Mouse (Mus musculus) heart, embryonic 15.5 days (tissue): ENCODE measurements around the gene Dhx35. TPM values are rescaled to one million over a fixed set of nuclear protein-coding genes. Genes with fewer than 3 reads are reported as not detected.

Experiments used
- ATAC-seq: fragments of 200-750 bp; cut with Nextera tagmentation; replicated peaks from 2 replicates; pipeline ENCODE4 v1.8.0; 2017; ENCODE audit warnings: low read depth, moderate TSS enrichment; ENCODE audit not compliant: insufficient number of reproducible peaks, insufficient read depth, low FRiP score
- H3K27ac ChIP-seq: fragments of 300-500 bp; sonication (generic); 2 replicates; pipeline ENCODE4 v1.5.1; 2015; ENCODE audit warnings: mild to moderate bottlenecking, inconsistent platforms
- H3K27me3 ChIP-seq: fragments of 300-500 bp; sonication (generic); 2 replicates; pipeline ENCODE4 v1.6.1; 2015; ENCODE audit warnings: inconsistent platforms
- H3K36me3 ChIP-seq: fragments of 300-500 bp; sonication (generic); 2 replicates; pipeline ENCODE4 v1.6.1; 2015; ENCODE audit warnings: mild to moderate bottlenecking, inconsistent platforms
- H3K4me1 ChIP-seq: fragments of 300-500 bp; sonication (generic); replicated peaks from 2 replicates; pipeline ENCODE4 v1.6.1; 2015; ENCODE audit warnings: inconsistent platforms
- H3K4me2 ChIP-seq: fragments of 300-500 bp; sonication (generic); 2 replicates; pipeline ENCODE4 v1.6.1; 2015; ENCODE audit warnings: inconsistent platforms, mild to moderate bottlenecking, moderate library complexity
- H3K4me3 ChIP-seq: fragments of 300-500 bp; sonication (generic); 2 replicates; pipeline ENCODE4 v1.5.1; 2015; ENCODE audit warnings: mild to moderate bottlenecking, inconsistent platforms
- H3K9ac ChIP-seq: fragments of 300-500 bp; sonication (generic); 2 replicates; pipeline ENCODE4 v1.6.1; 2015; ENCODE audit warnings: mild to moderate bottlenecking, inconsistent platforms
- H3K9me3 ChIP-seq: fragments of 300-500 bp; sonication (generic); replicated peaks from 2 replicates; pipeline ENCODE4 v1.6.1; 2016; ENCODE audit warnings: inconsistent platforms
- WGBS: fragments of 180-500 bp; shearing (Covaris S2); methylation state at CpG from one replicate; pipeline ENCODE4 v1.1.7; 2015; ENCODE audit warnings: mixed read lengths; 5-methylcytosine and 5-hydroxymethylcytosine counted together
- polyA plus RNA-seq: library from polyadenylated mRNA; unstranded; fragments of >200 nt; fragmentation: Nextera tagmentation; extraction: Ambion mirVana; gene quantifications from 2 replicates; pipeline ENCODE4 v1.2.1, GENCODE M21; 2015

Gene Dhx35
- polyA plus RNA-seq, 1 experiment from 2014 or later: 11.8 TPM

- Histone ChIP-seq H3K9ac (no peak overlapping the region), H3K4me1 (peaks cover 78% of the 10 kb centered on the region), H3K4me2 (no peak overlapping the region), H3K4me3 (no peak overlapping the region), H3K36me3 (no peaks in the 10 kb centered on the region), H3K9me3 (no peaks in the 10 kb centered on the region), H3K27ac (no peak overlapping the region), H3K27me3 (no peaks in the 10 kb centered on the region)
- ATAC-seq: no peak
- 62% methylated on average over 13 of the region's 13 CpGs for WGBS
Measured at GRCm38 (mm10) chr2:158772808-158773207, 21.8 kb upstream of the Dhx35 start.

- Histone ChIP-seq H3K27ac (peak overlapping the region; percentile 21), H3K4me2 (peak overlapping the region; percentile 25; the same call in 1 of the 2 replicates), H3K27me3 (no peaks in the 10 kb centered on the region), H3K4me3 (no peak overlapping the region), H3K9me3 (no peaks in the 10 kb centered on the region), H3K4me1 (peaks cover 75% of the 10 kb centered on the region), H3K9ac (no peak overlapping the region), H3K36me3 (0 out of 2 replicates have a peak, but pooled peaks cover 2% of the 10 kb centered on the region)
- no peak for ATAC-seq
- WGBS: 32% methylated on average over 8 of the region's 8 CpGs
Measured at GRCm38 (mm10) chr2:158774886-158775285, 19.7 kb upstream of the Dhx35 start.

GRCm38 (mm10) chr2:158776716-158777115 is 17.9 kb upstream of the Dhx35 start:
- no peak overlapping the region for H3K4me2 ChIP-seq
- no peak overlapping the region for H3K27ac ChIP-seq
- no peak overlapping the region for H3K4me3 ChIP-seq
- no peak overlapping the region for H3K9ac ChIP-seq
- ATAC-seq: no peak
- WGBS: 80% methylated on average over 4 of the region's 4 CpGs
- H3K27me3 ChIP-seq: no peaks in the 10 kb centered on the region
- no peaks in the 10 kb centered on the region for H3K9me3 ChIP-seq
- H3K36me3 ChIP-seq: peaks cover 19% of the 10 kb centered on the region
- peaks cover 57% of the 10 kb centered on the region for H3K4me1 ChIP-seq

- WGBS: 23% methylated on average over 6 of the region's 6 CpGs
- Histone ChIP-seq H3K36me3 (peaks cover 21% of the 10 kb centered on the region), H3K9ac (no peak overlapping the region; the same call in 1 of the 2 replicates), H3K9me3 (no peaks in the 10 kb centered on the region), H3K27me3 (no peaks in the 10 kb centered on the region), H3K4me3 (no peak overlapping the region), H3K4me1 (peaks cover 49% of the 10 kb centered on the region), H3K27ac (peak overlapping the region; percentile 14; the same call in 1 of the 2 replicates), H3K4me2 (no peak overlapping the region)
- ATAC-seq: no peak
Measured at GRCm38 (mm10) chr2:158777490-158777889, 17.1 kb upstream of the Dhx35 start.

GRCm38 (mm10) chr2:158778349-158778748 is 16.3 kb upstream of the Dhx35 start:
- H3K27me3 ChIP-seq: no peaks in the 10 kb centered on the region
- no peaks in the 10 kb centered on the region for H3K9me3 ChIP-seq
- ATAC-seq: no peak
- WGBS: 49% methylated on average over 7 of the region's 7 CpGs
- peaks cover 44% of the 10 kb centered on the region for H3K4me1 ChIP-seq
- H3K4me3 ChIP-seq: no peak overlapping the region
- H3K9ac ChIP-seq: no peak overlapping the region
- H3K36me3 ChIP-seq: peaks cover 26% of the 10 kb centered on the region
- H3K4me2 ChIP-seq: no peak overlapping the region
- H3K27ac ChIP-seq: no peak overlapping the region

- Histone ChIP-seq H3K27ac (no peak overlapping the region), H3K4me1 (peaks cover 27% of the 10 kb centered on the region), H3K36me3 (peaks cover 52% of the 10 kb centered on the region), H3K9ac (no peak overlapping the region), H3K4me2 (no peak overlapping the region), H3K4me3 (no peak overlapping the region), H3K27me3 (no peaks in the 10 kb centered on the region), H3K9me3 (no peaks in the 10 kb centered on the region)
- WGBS: 94% methylated on average over 7 of the region's 7 CpGs
- ATAC-seq: no peak
Measured at GRCm38 (mm10) chr2:158781126-158781525, 13.5 kb upstream of the Dhx35 start.

- H3K9ac ChIP-seq: no peak overlapping the region
- H3K36me3 ChIP-seq: peaks cover 38% of the 10 kb centered on the region
- H3K27ac ChIP-seq: no peak overlapping the region
- H3K4me3 ChIP-seq: no peak overlapping the region
- H3K9me3 ChIP-seq: no peaks in the 10 kb centered on the region
- no peak for ATAC-seq
- 76% methylated on average over 14 of the region's 14 CpGs for WGBS
- no peaks in the 10 kb centered on the region for H3K27me3 ChIP-seq
- H3K4me1 ChIP-seq: no peaks in the 10 kb centered on the region; the same call in 1 of the 2 replicates
- no peak overlapping the region for H3K4me2 ChIP-seq
Measured at GRCm38 (mm10) chr2:158786927-158787795, 7.4 kb upstream of the Dhx35 start.

- WGBS: 10% methylated on average over 15 of the region's 15 CpGs
Measured at GRCm38 (mm10) chr2:158795043-158795442, 436 bp downstream of the Dhx35 start.

GRCm38 (mm10) chr2:158795875-158796274 is 1.3 kb downstream of the Dhx35 start:
- Histone ChIP-seq H3K4me1 (peaks cover 20% of the 10 kb centered on the region), H3K27ac (no peak overlapping the region), H3K9ac (no peak overlapping the region), H3K27me3 (no peaks in the 10 kb centered on the region), H3K4me2 (no peak overlapping the region), H3K36me3 (peaks cover 3% of the 10 kb centered on the region; the same call in 1 of the 2 replicates), H3K4me3 (no peak overlapping the region), H3K9me3 (no peaks in the 10 kb centered on the region)
- 89% methylated on average over 2 of the region's 2 CpGs for WGBS
- no peak for ATAC-seq

More at GRCm38 (mm10) chr2:158795043-158795442, 436 bp downstream of the Dhx35 start:
- Histone ChIP-seq H3K4me1 (peaks cover 20% of the 10 kb centered on the region), H3K4me2 (peak overlapping the region; percentile 85), H3K27ac (peak overlapping the region; percentile 86), H3K27me3 (no peaks in the 10 kb centered on the region), H3K9me3 (no peaks in the 10 kb centered on the region), H3K4me3 (peak overlapping the region; percentile 94), H3K36me3 (peaks cover 3% of the 10 kb centered on the region; the same call in 1 of the 2 replicates), H3K9ac (peak overlapping the region; percentile 87)
- ATAC-seq: no peak

- no peak overlapping the region for H3K27ac ChIP-seq
- no peak overlapping the region for H3K4me2 ChIP-seq
- H3K27me3 ChIP-seq: no peaks in the 10 kb centered on the region
- no peaks in the 10 kb centered on the region for H3K9me3 ChIP-seq
- H3K4me3 ChIP-seq: no peak overlapping the region
- no peak overlapping the region for H3K9ac ChIP-seq
- peaks cover 24% of the 10 kb centered on the region for H3K36me3 ChIP-seq
- ATAC-seq: no peak
- H3K4me1 ChIP-seq: peaks cover 10% of the 10 kb centered on the region
- WGBS: 71% methylated on average over 4 of the region's 4 CpGs
Measured at GRCm38 (mm10) chr2:158799328-158799727, 4.7 kb downstream of the Dhx35 start.

GRCm38 (mm10) chr2:158800788-158801187 is 6.2 kb downstream of the Dhx35 start:
- no peak for ATAC-seq
- no peak overlapping the region for H3K4me2 ChIP-seq
- H3K36me3 ChIP-seq: peaks cover 29% of the 10 kb centered on the region
- WGBS: 94% methylated on average over 8 of the region's 8 CpGs
- H3K9ac ChIP-seq: no peak overlapping the region
- H3K4me3 ChIP-seq: no peak overlapping the region
- H3K9me3 ChIP-seq: no peaks in the 10 kb centered on the region
- no peak overlapping the region for H3K27ac ChIP-seq
- H3K27me3 ChIP-seq: no peaks in the 10 kb centered on the region
- H3K4me1 ChIP-seq: peaks cover 2% of the 10 kb centered on the region
